ENCODE assay signal across 23 mouse cellular contexts in the genomic region with DNA sequence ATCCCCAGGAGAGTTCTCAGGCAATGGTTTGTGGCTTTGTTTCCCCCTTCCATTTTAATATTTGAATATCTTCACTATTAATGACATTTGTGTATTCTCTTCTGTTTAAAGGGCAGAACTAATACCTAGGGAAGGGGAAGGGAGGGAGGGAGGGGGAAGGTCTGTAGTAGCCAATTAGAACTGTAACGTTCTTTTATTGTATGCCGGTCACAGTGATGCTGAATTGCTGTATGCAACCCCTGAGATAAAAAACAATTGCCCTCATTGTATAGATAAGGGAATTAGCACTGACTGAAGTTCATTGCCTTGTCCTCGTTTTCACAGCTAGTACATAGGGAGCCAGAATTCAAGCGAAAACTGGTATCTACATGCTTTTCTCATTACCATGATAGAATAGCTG. TPM values are rescaled to one million over a fixed set of nuclear protein-coding genes. Genes with fewer than 3 reads are reported as not detected.
DNase-seq lines count a peak whose midpoint lies in the region; ATAC-seq lines count a peak whose summit lies in the region.
"Had no signal": no experiment of that assay in that cellular context is flagged by ENCODE, and none has a peak within 500 bp of the region (broad histone marks: within the 10 kb centered on the region; RNA-seq: fewer than 3 reads in every experiment).

No protein-coding gene starts in this region.

- no peaks in the 10 kb centered on the region for H3K27me3 ChIP-seq in hindbrain, embryonic 13.5 days
- H3K27me3 ChIP-seq in hindbrain, embryonic 12.5 days: no peaks in the 10 kb centered on the region
- no peaks in the 10 kb centered on the region for H3K27me3 ChIP-seq in midbrain, embryonic 12.5 days
- no peaks in the 10 kb centered on the region for H3K27me3 ChIP-seq in midbrain, embryonic 11.5 days (ENCODE audit: control insufficient read depth, insufficient read depth, low read length)
- no peaks in the 10 kb centered on the region for H3K27me3 ChIP-seq in midbrain, embryonic 15.5 days (replicated peaks)
- no peaks in the 10 kb centered on the region for H3K27me3 ChIP-seq in midbrain, embryonic 10.5 days (ENCODE audit: low read depth, poor library complexity, severe bottlenecking)
- no peaks in the 10 kb centered on the region for H3K27me3 ChIP-seq in intestine, embryonic 16.5 days (replicated peaks; ENCODE audit: control insufficient read depth, insufficient read depth, low read length)
- H3K27me3 ChIP-seq: embryonic facial prominence, embryonic 12.5 days; embryonic facial prominence, embryonic 15.5 days had no signal

- H3K4me1 ChIP-seq in hindbrain, embryonic 13.5 days (replicated peaks): peaks cover 38% of the 10 kb centered on the region
- H3K4me1 ChIP-seq in hindbrain, embryonic 12.5 days: peaks cover 12% of the 10 kb centered on the region; the same call in 1 of the 2 replicates
- H3K4me1 ChIP-seq in midbrain, embryonic 12.5 days: no peaks in the 10 kb centered on the region
- peaks cover 3% of the 10 kb centered on the region; the same call in 1 of the 2 replicates for H3K4me1 ChIP-seq in midbrain, embryonic 11.5 days (ENCODE audit: control insufficient read depth, insufficient read depth, low read length)
- H3K4me1 ChIP-seq in midbrain, embryonic 15.5 days: peaks cover 28% of the 10 kb centered on the region
- peaks cover 9% of the 10 kb centered on the region; the same call in 1 of the 2 replicates for H3K4me1 ChIP-seq in midbrain, embryonic 10.5 days
- H3K4me1 ChIP-seq in intestine, embryonic 16.5 days (ENCODE audit: control insufficient read depth, insufficient read depth, low read length): no peaks in the 10 kb centered on the region
- H3K4me1 ChIP-seq: embryonic facial prominence, embryonic 12.5 days; embryonic facial prominence, embryonic 15.5 days had no signal

- WGBS in hindbrain, embryonic 13.5 days: 30% methylated on average over 4 of the region's 4 CpGs
- WGBS in hindbrain, embryonic 12.5 days: 47% methylated on average over 4 of the region's 4 CpGs
- 51% methylated on average over 4 of the region's 4 CpGs for WGBS in midbrain, embryonic 12.5 days
- WGBS in midbrain, embryonic 11.5 days: 63% methylated on average over 4 of the region's 4 CpGs
- 27% methylated on average over 4 of the region's 4 CpGs for WGBS in midbrain, embryonic 15.5 days
- WGBS in midbrain, embryonic 10.5 days: 74% methylated on average over 4 of the region's 4 CpGs
- 39% methylated on average over 4 of the region's 4 CpGs for WGBS in intestine, embryonic 16.5 days

- ATAC-seq in hindbrain, embryonic 13.5 days (ENCODE audit: low FRiP score): peak; percentile 40; the same call in 1 of the 2 replicates
- no peak for ATAC-seq in hindbrain, embryonic 12.5 days (ENCODE audit: low FRiP score)
- peak; percentile 60 for ATAC-seq in midbrain, embryonic 12.5 days (ENCODE audit: low FRiP score, low read depth)
- no peak for ATAC-seq in midbrain, embryonic 11.5 days (ENCODE audit: low FRiP score)
- ATAC-seq in midbrain, embryonic 15.5 days (replicated peaks): peak; percentile 55; the same call in 1 of the 2 replicates
- peak; percentile 98 for ATAC-seq in intestine, embryonic 16.5 days
- ATAC-seq: activated CD4-positive, CD25-positive, alpha-beta regulatory T cell, adult 4 months; forebrain, embryonic 14.5 days; forebrain, postnatal 0 days had no signal

- H3K36me3 ChIP-seq in hindbrain, embryonic 13.5 days: no peaks in the 10 kb centered on the region
- H3K36me3 ChIP-seq in hindbrain, embryonic 12.5 days: no peaks in the 10 kb centered on the region
- H3K36me3 ChIP-seq in midbrain, embryonic 12.5 days: no peaks in the 10 kb centered on the region
- no peaks in the 10 kb centered on the region for H3K36me3 ChIP-seq in midbrain, embryonic 11.5 days (ENCODE audit: control insufficient read depth, insufficient read depth, low read length)
- H3K36me3 ChIP-seq in midbrain, embryonic 15.5 days (replicated peaks): no peaks in the 10 kb centered on the region
- no peaks in the 10 kb centered on the region for H3K36me3 ChIP-seq in midbrain, embryonic 10.5 days
- H3K36me3 ChIP-seq in intestine, embryonic 16.5 days (ENCODE audit: control insufficient read depth, insufficient read depth, low read length): no peaks in the 10 kb centered on the region
- H3K36me3 ChIP-seq: embryonic facial prominence, embryonic 12.5 days; embryonic facial prominence, embryonic 15.5 days had no signal

- no peak overlapping the region for H3K4me2 ChIP-seq in hindbrain, embryonic 13.5 days
- H3K4me2 ChIP-seq in hindbrain, embryonic 12.5 days (replicated peaks): no peak overlapping the region
- no peak overlapping the region for H3K4me2 ChIP-seq in midbrain, embryonic 12.5 days (replicated peaks)
- no peak overlapping the region for H3K4me2 ChIP-seq in midbrain, embryonic 11.5 days
- H3K4me2 ChIP-seq in midbrain, embryonic 15.5 days: no peak overlapping the region
- H3K4me2 ChIP-seq in intestine, embryonic 16.5 days (ENCODE audit: low read depth, low read length): no peak overlapping the region
- H3K4me2 ChIP-seq: embryonic facial prominence, embryonic 12.5 days; embryonic facial prominence, embryonic 15.5 days; heart, embryonic 11.5 days had no signal

- no peak overlapping the region for H3K4me3 ChIP-seq in hindbrain, embryonic 13.5 days
- no peak overlapping the region for H3K4me3 ChIP-seq in hindbrain, embryonic 12.5 days
- H3K4me3 ChIP-seq in midbrain, embryonic 12.5 days: no peak overlapping the region
- no peak overlapping the region for H3K4me3 ChIP-seq in midbrain, embryonic 11.5 days (ENCODE audit: low read depth, low read length)
- H3K4me3 ChIP-seq in midbrain, embryonic 15.5 days: no peak overlapping the region
- H3K4me3 ChIP-seq in midbrain, embryonic 10.5 days: no peak overlapping the region
- H3K4me3 ChIP-seq in intestine, embryonic 16.5 days (ENCODE audit: low read length): no peak overlapping the region
- H3K4me3 ChIP-seq: embryonic facial prominence, embryonic 12.5 days; embryonic facial prominence, embryonic 15.5 days; gastrocnemius, adult 2 months had no signal

- peak overlapping the region; percentile 48; the same call in 1 of the 2 replicates for H3K27ac ChIP-seq in hindbrain, embryonic 13.5 days
- no peak overlapping the region for H3K27ac ChIP-seq in hindbrain, embryonic 12.5 days
- 0 out of 2 replicates have a peak overlapping the region, but pooled peaks have one; percentile 30 for H3K27ac ChIP-seq in midbrain, embryonic 12.5 days (replicated peaks)
- no peak overlapping the region for H3K27ac ChIP-seq in midbrain, embryonic 11.5 days (ENCODE audit: low read depth, low read length)
- H3K27ac ChIP-seq in midbrain, embryonic 15.5 days: peak overlapping the region; percentile 46
- H3K27ac ChIP-seq in midbrain, embryonic 10.5 days (replicated peaks): no peak overlapping the region
- no peak overlapping the region for H3K27ac ChIP-seq in intestine, embryonic 16.5 days (ENCODE audit: low read length)
- H3K27ac ChIP-seq: embryonic facial prominence, embryonic 12.5 days; embryonic facial prominence, embryonic 15.5 days; gastrocnemius, adult 2 months had no signal

- H3K9ac ChIP-seq in hindbrain, embryonic 13.5 days: peak overlapping the region; percentile 2; the same call in 1 of the 2 replicates
- no peak overlapping the region for H3K9ac ChIP-seq in hindbrain, embryonic 12.5 days
- H3K9ac ChIP-seq in midbrain, embryonic 12.5 days (replicated peaks): no peak overlapping the region
- no peak overlapping the region for H3K9ac ChIP-seq in midbrain, embryonic 11.5 days (ENCODE audit: low read length)
- H3K9ac ChIP-seq in midbrain, embryonic 15.5 days: no peak overlapping the region
- no peak overlapping the region for H3K9ac ChIP-seq in intestine, embryonic 16.5 days (ENCODE audit: low read depth, low read length)
- H3K9ac ChIP-seq: embryonic facial prominence, embryonic 12.5 days; embryonic facial prominence, embryonic 15.5 days; forebrain, postnatal 0 days had no signal

- no peak for DNase-seq in midbrain, embryonic 11.5 days (ENCODE audit: low spot score, missing footprints)
- DNase-seq in midbrain, embryonic 10.5 days (ENCODE audit: low spot score): no peak
- DNase-seq in adrenal gland, postnatal 4 days (ENCODE audit: low spot score in 2 of 2): no peak
- DNase-seq: adrenal gland, adult 8-10 months; adrenal gland, postnatal 25 days; cerebellum, adult 11 months; cerebellum, adult 2 months; cerebellum, adult 9-11 months; cerebellum, postnatal 25 days; forebrain, postnatal 0 days; gastrocnemius, adult 2 months; gastrocnemius, postnatal 14 days; heart, adult 11 months had no signal

- no peaks in the 10 kb centered on the region for H3K9me3 ChIP-seq in hindbrain, embryonic 13.5 days
- H3K9me3 ChIP-seq in hindbrain, embryonic 12.5 days (replicated peaks): no peaks in the 10 kb centered on the region
- H3K9me3 ChIP-seq in midbrain, embryonic 12.5 days: no peaks in the 10 kb centered on the region
- no peaks in the 10 kb centered on the region for H3K9me3 ChIP-seq in midbrain, embryonic 11.5 days (ENCODE audit: control insufficient read depth, low read length)
- no peaks in the 10 kb centered on the region for H3K9me3 ChIP-seq in midbrain, embryonic 15.5 days
- H3K9me3 ChIP-seq in midbrain, embryonic 10.5 days (replicated peaks): no peaks in the 10 kb centered on the region
- H3K9me3 ChIP-seq in intestine, embryonic 16.5 days (ENCODE audit: control insufficient read depth, low read length): no peaks in the 10 kb centered on the region
- H3K9me3 ChIP-seq: embryonic facial prominence, embryonic 12.5 days; embryonic facial prominence, embryonic 15.5 days had no signal

RNA-seq across cellular contexts. Expression of a gene that starts 31.9 kb away (rescaled TPM):
- polyA plus RNA-seq in hindbrain, embryonic 13.5 days (2015; fragmentation: Nextera tagmentation; extraction: Ambion mirVana): 7.1 and 7.6 TPM in 2 replicates
- 4.9 and 5.2 TPM in 2 replicates for polyA plus RNA-seq in hindbrain, embryonic 12.5 days (2016; fragmentation: Nextera tagmentation; extraction: Ambion mirVana)
- polyA plus RNA-seq in midbrain, embryonic 12.5 days (2016; fragmentation: Nextera tagmentation; extraction: Ambion mirVana): 4.8 and 4.9 TPM in 2 replicates
- polyA plus RNA-seq in midbrain, embryonic 11.5 days (2014; fragmentation: Nextera tagmentation; extraction: Ambion mirVana): 2.6 and 2.9 TPM in 2 replicates
- 8.1 and 8.7 TPM in 2 replicates for polyA plus RNA-seq in midbrain, embryonic 15.5 days (2015; fragmentation: Nextera tagmentation; extraction: Ambion mirVana)
- 0.70 and 1.3 TPM in 2 replicates for polyA plus RNA-seq in midbrain, embryonic 10.5 days (2016; fragmentation: Nextera tagmentation; extraction: Ambion mirVana)
- polyA plus RNA-seq in intestine, embryonic 16.5 days (2015; fragmentation: Nextera tagmentation; extraction: Ambion mirVana): 0.27 and 0.54 TPM in 2 replicates
- 1 to 10 TPM; 8.2 to 8.7 TPM for total RNA-seq in adrenal gland, postnatal 4 days (2021)
- total RNA-seq: gastrocnemius, adult 2 months had no signal

Comparison
In these comparisons a context has a peak if more than half of its experiments do, and no peak if none do; other contexts are left out.
1. ATAC-seq: peak in hindbrain, embryonic 13.5 days (single experiment), midbrain, embryonic 12.5 days (single experiment), midbrain, embryonic 15.5 days (single experiment) and intestine, embryonic 16.5 days (single experiment); none in hindbrain, embryonic 12.5 days (single experiment) and midbrain, embryonic 11.5 days (single experiment).
2. H3K27ac ChIP-seq: peak in hindbrain, embryonic 13.5 days (single experiment), midbrain, embryonic 12.5 days (single experiment) and midbrain, embryonic 15.5 days (single experiment); none in hindbrain, embryonic 12.5 days (single experiment), midbrain, embryonic 11.5 days (single experiment), midbrain, embryonic 10.5 days (single experiment) and intestine, embryonic 16.5 days (single experiment).